10 mouse cellular contexts compared by ENCODE assay signal in the genomic region with DNA sequence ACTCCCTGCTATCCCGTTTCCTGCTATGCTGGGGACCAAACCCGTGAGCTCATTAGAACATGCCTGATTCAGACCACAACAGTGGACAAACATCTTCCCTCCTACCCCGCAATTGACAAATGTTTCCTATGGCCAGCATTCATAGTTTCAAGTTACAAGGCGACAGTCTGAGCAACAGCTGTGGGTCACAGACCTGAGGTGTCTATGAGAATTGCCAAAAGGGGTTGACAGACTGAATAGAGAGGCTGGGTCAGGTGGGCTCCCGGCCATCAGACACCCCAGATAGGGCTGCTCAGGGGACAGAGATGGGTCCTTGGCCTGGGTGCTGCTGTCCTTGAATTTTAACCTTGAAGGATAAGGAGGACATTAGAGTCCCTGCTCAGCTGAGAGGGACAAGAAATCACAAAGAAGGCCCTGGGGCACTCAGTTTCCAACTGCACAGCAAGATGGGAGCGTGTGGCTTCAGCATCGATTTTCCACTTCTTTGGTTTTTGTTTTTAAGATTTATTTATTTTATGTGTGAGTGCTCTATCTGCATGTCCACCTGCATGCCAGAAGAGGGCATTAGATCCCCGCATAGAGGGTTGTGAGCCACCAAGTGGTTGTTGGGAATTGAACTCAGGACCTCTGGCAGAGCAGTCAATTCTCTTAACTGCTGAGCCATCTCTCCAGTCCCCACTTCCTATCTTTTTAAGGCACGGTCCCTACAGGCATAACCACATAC. TPM values are rescaled to one million over a fixed set of nuclear protein-coding genes. Genes with fewer than 3 reads are reported as not detected.
DNase-seq lines count a peak whose midpoint lies in the region; ATAC-seq and TF ChIP-seq lines count a peak whose summit lies in the region.
"Had no signal": no experiment of that assay in that cellular context is flagged by ENCODE, and none has a peak within 500 bp of the region (broad histone marks: within the 10 kb centered on the region; RNA-seq: fewer than 3 reads in every experiment).

No protein-coding gene starts in this region.

- intact Hi-C loops in left cerebral cortex, adult 2 months (cut with DNase I), result no loop called here

- no peaks in the 10 kb centered on the region for H3K4me1 ChIP-seq in cortical plate, adult 2 months (ENCODE audit: control insufficient read depth, insufficient read depth, low read length)
- H3K4me1 ChIP-seq in forebrain, embryonic 15.5 days, result peaks cover 13% of the 10 kb centered on the region
- H3K4me1 ChIP-seq in liver, postnatal 0 days (ENCODE audit: insufficient read depth), result no peaks in the 10 kb centered on the region

- H3K27me3 ChIP-seq in forebrain, embryonic 15.5 days, result no peaks in the 10 kb centered on the region
- no peaks in the 10 kb centered on the region for H3K27me3 ChIP-seq in liver, postnatal 0 days (ENCODE audit: insufficient read depth, low read length)
- H3K27me3 ChIP-seq: neural tube, embryonic 15.5 days had no signal

- no peak for ATAC-seq in forebrain, embryonic 15.5 days (replicated peaks)
- ATAC-seq in liver, postnatal 0 days, result no peak
- ATAC-seq: activated CD4-positive, CD25-positive, alpha-beta regulatory T cell, adult 4 months had no signal

- H3K9me3 ChIP-seq in forebrain, embryonic 15.5 days, result no peaks in the 10 kb centered on the region
- H3K9me3 ChIP-seq in liver, postnatal 0 days (ENCODE audit: low read length), result no peaks in the 10 kb centered on the region
- H3K9me3 ChIP-seq: neural tube, embryonic 15.5 days had no signal

- TF ChIP-seq POLR2A in cortical plate, adult 2 months (IDR thresholded peaks at IDR 0.05; ENCODE audit: extremely low read depth, insufficient read depth, low read length), result no peak

- DNase-seq in left cerebral cortex, adult 2 months (ENCODE audit: extremely low spot score in 1 of 2, low spot score in 2 of 2), result no peak
- DNase-seq in left cerebral cortex, adult 8-10 months (ENCODE audit: low spot score in 2 of 2), result no peak
- no peak for DNase-seq in liver, postnatal 0 days
- DNase-seq in spleen, postnatal 10 days (ENCODE audit: low spot score in 2 of 2), result no peak
- DNase-seq in MN1 (ENCODE audit: low spot score), result no peak
- DNase-seq: cerebellum, adult 9-10 months had no signal

- H3K4me2 ChIP-seq in forebrain, embryonic 15.5 days (replicated peaks), result peak overlapping the region; percentile 34; the same call in 1 of the 2 replicates
- H3K4me2 ChIP-seq in liver, postnatal 0 days (ENCODE audit: low read depth, low read length), result no peak overlapping the region

- H3K4me3 ChIP-seq in left cerebral cortex, adult 2 months, result no peak overlapping the region
- H3K4me3 ChIP-seq in cortical plate, adult 2 months (ENCODE audit: insufficient read depth, low read length), result no peak overlapping the region
- H3K4me3 ChIP-seq in forebrain, embryonic 15.5 days, result no peak overlapping the region
- H3K4me3 ChIP-seq in liver, postnatal 0 days (ENCODE audit: low read depth, low read length), result no peak overlapping the region
- H3K4me3 ChIP-seq: neural tube, embryonic 15.5 days had no signal

- no peak overlapping the region for H3K9ac ChIP-seq in forebrain, embryonic 15.5 days (replicated peaks)
- no peak overlapping the region for H3K9ac ChIP-seq in liver, postnatal 0 days (replicated peaks)
- H3K9ac ChIP-seq: neural tube, embryonic 15.5 days had no signal

- no peaks in the 10 kb centered on the region for H3K36me3 ChIP-seq in forebrain, embryonic 15.5 days
- no peaks in the 10 kb centered on the region for H3K36me3 ChIP-seq in liver, postnatal 0 days (replicated peaks; ENCODE audit: insufficient read depth, low read length)
- H3K36me3 ChIP-seq: neural tube, embryonic 15.5 days had no signal

- WGBS in forebrain, embryonic 15.5 days, result 56% methylated on average over 9 of the region's 9 CpGs
- 63% methylated on average over 9 of the region's 9 CpGs for WGBS in liver, postnatal 0 days (ENCODE audit: insufficient replicate concordance)

- peak; percentile 33 for TF ChIP-seq CTCF in left cerebral cortex, adult 2 months (IDR thresholded peaks at IDR 0.05)
- 0 out of 2 replicates have a peak, but pooled peaks have one; percentile 9 for TF ChIP-seq CTCF in cortical plate, adult 2 months (IDR thresholded peaks at IDR 0.05; ENCODE audit: extremely low read depth, insufficient read depth, low read length)
- peak; percentile 21; the same call in 1 of the 2 replicates for TF ChIP-seq CTCF in liver, postnatal 0 days (IDR thresholded peaks at IDR 0.05; ENCODE audit: low read depth)

- H3K27ac ChIP-seq in left cerebral cortex, adult 2 months, result 0 out of 2 replicates have a peak overlapping the region, but pooled peaks have one; percentile 36
- no peak overlapping the region for H3K27ac ChIP-seq in cortical plate, adult 2 months (ENCODE audit: insufficient read depth, low read length)
- peak overlapping the region; percentile 76 for H3K27ac ChIP-seq in forebrain, embryonic 15.5 days (replicated peaks)
- no peak overlapping the region for H3K27ac ChIP-seq in liver, postnatal 0 days (ENCODE audit: low read depth)
- H3K27ac ChIP-seq: neural tube, embryonic 15.5 days had no signal

- no peak for TF ChIP-seq EP300 in liver, postnatal 0 days (IDR thresholded peaks at IDR 0.05; ENCODE audit: low read depth)

RNA-seq across cellular contexts. Expression of gene Ddr1, which starts 15.4 kb away (rescaled TPM):
- total RNA-seq in left cerebral cortex, adult 2 months (2021), result 10 to 100 TPM; 47.2 to 47.8 TPM
- 10 to 100 TPM; 62.0 to 76.7 (median 65.9) TPM for total RNA-seq in left cerebral cortex, adult 8-10 months (2022)
- 42.8 and 44.9 TPM in 2 replicates for polyA plus RNA-seq in cortical plate, adult 2 months (2012; rRNA removed)
- 127 TPM in 2 replicates for polyA plus RNA-seq in forebrain, embryonic 15.5 days (2015; fragmentation: Nextera tagmentation; extraction: Ambion mirVana)
- polyA plus RNA-seq in liver, postnatal 0 days (2015; fragmentation: Nextera tagmentation; extraction: Ambion mirVana), result 2.2 and 2.3 TPM in 2 replicates

RNA-seq across cellular contexts. Expression of gene Gtf2h4, which starts 46.2 kb away (rescaled TPM):
- total RNA-seq in left cerebral cortex, adult 2 months (2021), result 10 to 100 TPM; 34.5 to 35.9 TPM
- 10 to 100 TPM; 27.6 to 36.9 (median 31.2) TPM for total RNA-seq in left cerebral cortex, adult 8-10 months (2022)
- 29.8 and 32.9 TPM in 2 replicates for polyA plus RNA-seq in cortical plate, adult 2 months (2012; rRNA removed)
- polyA plus RNA-seq in forebrain, embryonic 15.5 days (2015; fragmentation: Nextera tagmentation; extraction: Ambion mirVana), result 36.1 and 37.8 TPM in 2 replicates
- 14.1 and 15.2 TPM in 2 replicates for polyA plus RNA-seq in liver, postnatal 0 days (2015; fragmentation: Nextera tagmentation; extraction: Ambion mirVana)

RNA-seq across cellular contexts. Expression of gene Vars2, which starts 52.4 kb away (rescaled TPM):
- 10 to 100 TPM; 33.2 to 42.6 TPM for total RNA-seq in left cerebral cortex, adult 2 months (2021)
- 10 to 100 TPM; 28.3 to 41.6 (median 38.0) TPM for total RNA-seq in left cerebral cortex, adult 8-10 months (2022)
- polyA plus RNA-seq in cortical plate, adult 2 months (2012; rRNA removed), result 34.5 and 38.9 TPM in 2 replicates
- polyA plus RNA-seq in forebrain, embryonic 15.5 days (2015; fragmentation: Nextera tagmentation; extraction: Ambion mirVana), result 16.2 and 18.1 TPM in 2 replicates
- 4.6 and 5.0 TPM in 2 replicates for polyA plus RNA-seq in liver, postnatal 0 days (2015; fragmentation: Nextera tagmentation; extraction: Ambion mirVana)

Comparison
In these comparisons a context has a peak if more than half of its experiments do, and no peak if none do; other contexts are left out.
1. H3K27ac ChIP-seq: peak in left cerebral cortex, adult 2 months (single experiment) and forebrain, embryonic 15.5 days (single experiment); none in cortical plate, adult 2 months (single experiment) and liver, postnatal 0 days (single experiment).
2. RNA of gene Ddr1, which starts 15.4 kb away (polyA plus RNA-seq): 127 TPM in forebrain, embryonic 15.5 days and 42.8 to 44.9 TPM in cortical plate, adult 2 months; 2.2 to 2.3 TPM in liver, postnatal 0 days; every median in the first group is over 10 times any median in the second.
3. Peak in every context shown above with its lines, with median percentiles within 50 percentile points of each other: CTCF ChIP-seq.